Comparison of ENCODE assay signal across 8 mouse cellular contexts in genomic region chr7:131410416-131411058, GRCm38 (mm10). TPM values are rescaled to one million over a fixed set of nuclear protein-coding genes. Genes with fewer than 3 reads are reported as not detected.
A peak's percentile ranks its signal among the peaks of the same experiment; 100 is the strongest.
DNase-seq lines count a peak whose midpoint lies in the region; ATAC-seq and TF ChIP-seq lines count a peak whose summit lies in the region.

TSS of gene Ikzf5 (minus strand) at chr7:131410521.
TSS of gene Acadsb (plus strand) at chr7:131410601.

- DNase-seq in CD4-positive helper T cell, adult 2 months (ENCODE audit: low read depth, low spot score): peak; percentile 99
- DNase-seq in brain, embryonic 18.5 days (ENCODE audit: low read depth, low spot score): peak; percentile 95
- peak; percentile 98 for DNase-seq in kidney, postnatal 0 days (ENCODE audit: low spot score)
- peak; percentile 98 for DNase-seq in liver, embryonic 11.5 days (ENCODE audit: low spot score)
- peak; percentile 98 for DNase-seq in naive thymus-derived CD4-positive, alpha-beta T cell, adult 2 months (ENCODE audit: low read depth)

- H3K27ac ChIP-seq in heart, embryonic 12.5 days (ENCODE audit: poor library complexity, severe bottlenecking): peak within 1 kb of the TSS; percentile 57
- H3K27ac ChIP-seq in kidney, postnatal 0 days: peak within 1 kb of the TSS; percentile 86
- 0 out of 2 replicates have a peak within 1 kb of the TSS, but pooled peaks have one; percentile 13 for H3K27ac ChIP-seq in liver, embryonic 11.5 days (ENCODE audit: low read depth, low read length)
- peak within 1 kb of the TSS; percentile 40; the same call in 1 of the 2 replicates for H3K27ac ChIP-seq in stomach, embryonic 14.5 days (ENCODE audit: low read length)

- H3K4me3 ChIP-seq in heart, embryonic 12.5 days: peak within 1 kb of the TSS; percentile 88
- H3K4me3 ChIP-seq in kidney, postnatal 0 days (replicated peaks; ENCODE audit: low read depth, low read length): peak within 1 kb of the TSS; percentile 81
- H3K4me3 ChIP-seq in liver, embryonic 11.5 days (ENCODE audit: low read depth, low read length): peak within 1 kb of the TSS; percentile 93
- peak within 1 kb of the TSS; percentile 95 for H3K4me3 ChIP-seq in stomach, embryonic 14.5 days (ENCODE audit: low read depth, low read length)

- H3K4me1 ChIP-seq in heart, embryonic 12.5 days (replicated peaks): peaks cover 12% of the 10 kb centered on the region
- peaks cover 11% of the 10 kb centered on the region for H3K4me1 ChIP-seq in kidney, postnatal 0 days (replicated peaks; ENCODE audit: insufficient read depth, low read length)
- peaks cover 17% of the 10 kb centered on the region for H3K4me1 ChIP-seq in liver, embryonic 11.5 days (replicated peaks; ENCODE audit: control insufficient read depth, insufficient read depth, low read length)
- peaks cover 9% of the 10 kb centered on the region for H3K4me1 ChIP-seq in stomach, embryonic 14.5 days (ENCODE audit: control insufficient read depth, insufficient read depth, low read length)

- H3K27me3 ChIP-seq in heart, embryonic 12.5 days (replicated peaks): no peaks in the 10 kb centered on the region
- H3K27me3 ChIP-seq in kidney, postnatal 0 days (ENCODE audit: insufficient read depth, low read length): no peaks in the 10 kb centered on the region
- no peaks in the 10 kb centered on the region for H3K27me3 ChIP-seq in liver, embryonic 11.5 days (replicated peaks; ENCODE audit: control insufficient read depth, insufficient read depth, low read length)
- no peaks in the 10 kb centered on the region for H3K27me3 ChIP-seq in stomach, embryonic 14.5 days (ENCODE audit: control insufficient read depth, insufficient read depth, low read length)

- ATAC-seq in erythroid progenitor cell, adult 5-6 weeks (replicated peaks; ENCODE audit: low FRiP score, poor library complexity, severe bottlenecking): peak; percentile 98
- ATAC-seq in heart, embryonic 12.5 days (ENCODE audit: insufficient number of reproducible peaks, low FRiP score): peak; percentile 98
- peak; percentile 98 for ATAC-seq in kidney, postnatal 0 days (replicated peaks; ENCODE audit: low FRiP score, low read depth)
- peak; percentile 98 for ATAC-seq in liver, embryonic 11.5 days (replicated peaks; ENCODE audit: low FRiP score)
- peak; percentile 98 for ATAC-seq in stomach, embryonic 14.5 days (ENCODE audit: insufficient number of reproducible peaks, insufficient read depth, low FRiP score, low read depth)

- no peaks in the 10 kb centered on the region for H3K36me3 ChIP-seq in heart, embryonic 12.5 days
- no peaks in the 10 kb centered on the region for H3K36me3 ChIP-seq in kidney, postnatal 0 days (ENCODE audit: insufficient read depth, low read length)
- H3K36me3 ChIP-seq in liver, embryonic 11.5 days (ENCODE audit: control insufficient read depth, insufficient read depth, low read length): no peaks in the 10 kb centered on the region
- H3K36me3 ChIP-seq in stomach, embryonic 14.5 days (ENCODE audit: control insufficient read depth, insufficient read depth, low read length): no peaks in the 10 kb centered on the region

- H3K9me3 ChIP-seq in heart, embryonic 12.5 days (replicated peaks): no peaks in the 10 kb centered on the region
- no peaks in the 10 kb centered on the region for H3K9me3 ChIP-seq in kidney, postnatal 0 days (replicated peaks; ENCODE audit: low read length)
- no peaks in the 10 kb centered on the region for H3K9me3 ChIP-seq in liver, embryonic 11.5 days (ENCODE audit: control insufficient read depth, low read length)
- no peaks in the 10 kb centered on the region for H3K9me3 ChIP-seq in stomach, embryonic 14.5 days (ENCODE audit: control insufficient read depth, low read depth, low read length)

- H3K9ac ChIP-seq in heart, embryonic 12.5 days: peak within 1 kb of the TSS; percentile 92
- peak within 1 kb of the TSS; percentile 94 for H3K9ac ChIP-seq in kidney, postnatal 0 days (ENCODE audit: low read depth, low read length)
- H3K9ac ChIP-seq in liver, embryonic 11.5 days (ENCODE audit: low read depth, low read length): peak within 1 kb of the TSS; percentile 97
- peak within 1 kb of the TSS; percentile 89 for H3K9ac ChIP-seq in stomach, embryonic 14.5 days (replicated peaks; ENCODE audit: low read depth, low read length)

- whole genome bisulfite sequencing in heart, embryonic 12.5 days: under 1% methylated on average over 42 of the region's 42 CpGs
- WGBS in kidney, postnatal 0 days: 0% methylated on average over 42 of the region's 42 CpGs
- under 1% methylated on average over 41 of the region's 42 CpGs for WGBS in liver, embryonic 11.5 days
- WGBS in stomach, embryonic 14.5 days: under 1% methylated on average over 42 of the region's 42 CpGs

- no peak; the same call in 1 of the 2 replicates for TF ChIP-seq CTCF in kidney, postnatal 0 days (IDR thresholded peaks at IDR 0.05; ENCODE audit: low read depth)

- H3K4me2 ChIP-seq in heart, embryonic 12.5 days: peak within 1 kb of the TSS; percentile 77
- H3K4me2 ChIP-seq in kidney, postnatal 0 days (ENCODE audit: low read length): peak within 1 kb of the TSS; percentile 81
- peak within 1 kb of the TSS; percentile 74 for H3K4me2 ChIP-seq in liver, embryonic 11.5 days
- H3K4me2 ChIP-seq in stomach, embryonic 14.5 days (replicated peaks; ENCODE audit: low read depth, low read length): peak within 1 kb of the TSS; percentile 61

RNA-seq across cellular contexts. Expression of gene Ikzf5, which starts in this region (rescaled TPM):
- total RNA-seq in erythroid progenitor cell, adult 5-6 weeks (2015; ENCODE audit: low replicate concordance): 53.3 and 72.9 TPM in 2 replicates
- total RNA-seq in erythroid progenitor cell, adult 5-6 weeks (2017; ENCODE audit: low replicate concordance): 46.1 and 50.6 TPM in 2 replicates
- polyA plus RNA-seq in heart, embryonic 12.5 days (2016; fragmentation: Nextera tagmentation; extraction: Ambion mirVana): 12.0 and 14.3 TPM in 2 replicates
- 11.9 and 13.8 TPM in 2 replicates for polyA plus RNA-seq in kidney, postnatal 0 days (2015; fragmentation: Nextera tagmentation; extraction: Ambion mirVana)
- polyA plus RNA-seq in liver, embryonic 11.5 days (2014; fragmentation: Nextera tagmentation; extraction: Ambion mirVana): 20.6 and 21.1 TPM in 2 replicates
- 18.2 and 20.0 TPM in 2 replicates for polyA plus RNA-seq in stomach, embryonic 14.5 days (2014; fragmentation: Nextera tagmentation; extraction: Ambion mirVana)

RNA-seq across cellular contexts. Expression of gene Acadsb, which starts in this region (rescaled TPM):
- total RNA-seq in erythroid progenitor cell, adult 5-6 weeks (2015; ENCODE audit: low replicate concordance): 1.7 and 10.1 TPM in 2 replicates
- 12.9 and 18.9 TPM in 2 replicates for total RNA-seq in erythroid progenitor cell, adult 5-6 weeks (2017; ENCODE audit: low replicate concordance)
- polyA plus RNA-seq in heart, embryonic 12.5 days (2016; fragmentation: Nextera tagmentation; extraction: Ambion mirVana): 87.4 and 87.6 TPM in 2 replicates
- polyA plus RNA-seq in kidney, postnatal 0 days (2015; fragmentation: Nextera tagmentation; extraction: Ambion mirVana): 101 and 112 TPM in 2 replicates
- polyA plus RNA-seq in liver, embryonic 11.5 days (2014; fragmentation: Nextera tagmentation; extraction: Ambion mirVana): 50.8 and 54.8 TPM in 2 replicates
- 109 and 114 TPM in 2 replicates for polyA plus RNA-seq in stomach, embryonic 14.5 days (2014; fragmentation: Nextera tagmentation; extraction: Ambion mirVana)

Comparison
In these comparisons a context has a peak if more than half of its experiments do, and no peak if none do; other contexts are left out.
1. Peak in every context shown above with its lines: DNase-seq, ATAC-seq, H3K4me3 ChIP-seq and H3K27ac ChIP-seq.
2. H3K27ac ChIP-seq: peak in every context shown above with its lines; median percentile 86 in kidney, postnatal 0 days; 57 in heart, embryonic 12.5 days; 40 in stomach, embryonic 14.5 days; 13 in liver, embryonic 11.5 days.